Mouse (Mus musculus) neural tube, embryonic 12.5 days (tissue): Measurements from ENCODE around the gene Tnfrsf11a. TPM values are rescaled to one million over a fixed set of nuclear protein-coding genes. Genes with fewer than 3 reads are reported as not detected.
"Not testable (repeated sequence)": the region's sequence is repeated elsewhere in the genome, so short reads cannot be mapped to it uniquely, and the experiment has no call there.

Experiments used
- ATAC-seq: fragments of 200-750 bp; cut with Nextera tagmentation; 2 replicates; pipeline ENCODE4 v1.8.0; 2017; ENCODE audit warnings: low read depth, mild to moderate bottlenecking, moderate TSS enrichment, moderate library complexity; ENCODE audit not compliant: low FRiP score
- H3K27ac ChIP-seq: fragments of 300-500 bp; sonication (generic); 2 replicates; pipeline ENCODE4 v1.5.1; 2016
- H3K27me3 ChIP-seq: fragments of 300-500 bp; sonication (generic); replicated peaks from 2 replicates; pipeline ENCODE4 v1.6.1; 2016; ENCODE audit warnings: mild to moderate bottlenecking
- H3K36me3 ChIP-seq: fragments of 300-500 bp; sonication (generic); 2 replicates; pipeline ENCODE4 v1.6.1; 2016; ENCODE audit warnings: mild to moderate bottlenecking
- H3K4me1 ChIP-seq: fragments of 300-500 bp; sonication (generic); 2 replicates; pipeline ENCODE4 v1.6.1; 2016
- H3K4me2 ChIP-seq: fragments of 300-500 bp; sonication (generic); replicated peaks from 2 replicates; pipeline ENCODE4 v1.6.1; 2016; ENCODE audit warnings: mild to moderate bottlenecking
- H3K4me3 ChIP-seq: fragments of 300-500 bp; sonication (generic); 2 replicates; pipeline ENCODE4 v1.5.1; 2016
- H3K9ac ChIP-seq: fragments of 300-500 bp; sonication (generic); 2 replicates; pipeline ENCODE4 v1.6.1; 2016; ENCODE audit warnings: mild to moderate bottlenecking
- H3K9me3 ChIP-seq: fragments of 300-500 bp; sonication (generic); 2 replicates; pipeline ENCODE4 v1.6.1; 2016; ENCODE audit warnings: mild to moderate bottlenecking
- WGBS: fragments of 180-500 bp; shearing (Covaris S2); methylation state at CpG from one replicate; pipeline ENCODE4 v1.1.7; 2016; 5-methylcytosine and 5-hydroxymethylcytosine counted together
- polyA plus RNA-seq: library from polyadenylated mRNA; unstranded; fragments of >200 nt; fragmentation: Nextera tagmentation; extraction: Ambion mirVana; gene quantifications from 2 replicates; pipeline ENCODE4 v1.2.1, GENCODE M21; 2016

Gene Tnfrsf11a
- polyA plus RNA-seq, 1 experiment from 2014 or later, result 0.65 TPM

DNA sequence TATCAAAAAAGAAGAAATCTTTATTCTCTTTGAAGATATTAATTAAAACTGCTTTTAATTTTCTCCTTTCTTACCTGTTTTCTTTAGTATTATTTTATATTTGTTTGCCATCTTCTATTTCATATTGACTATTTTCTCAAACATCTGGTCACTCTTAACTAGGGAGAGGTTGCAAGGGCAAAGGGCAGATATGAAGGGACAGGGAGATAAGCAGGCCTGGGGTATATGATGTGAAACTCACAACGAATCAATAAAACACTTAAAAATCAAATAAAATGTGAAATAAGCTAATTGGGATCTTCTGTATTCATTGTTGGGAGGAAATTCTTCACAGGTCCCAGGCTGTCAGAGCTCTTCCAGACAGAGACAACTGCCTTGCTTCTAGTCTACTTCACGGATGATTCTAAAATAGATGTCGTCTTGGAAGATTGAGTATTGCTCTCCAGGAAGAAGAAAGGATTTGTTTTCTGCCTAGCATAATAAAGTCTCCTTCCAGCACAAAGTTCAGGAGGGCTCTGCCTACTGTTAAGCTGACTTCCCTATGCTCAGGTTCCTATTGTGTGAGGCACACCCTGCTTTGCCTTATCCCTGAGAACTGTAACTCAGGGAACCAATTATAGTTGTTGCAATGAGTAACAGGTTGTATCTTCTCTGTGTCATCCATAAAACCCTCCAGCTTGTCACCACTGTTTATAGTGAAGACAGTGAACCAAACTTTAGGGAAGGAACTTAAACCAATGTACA, 20.9 kb upstream of the Tnfrsf11a start:
- H3K4me2 ChIP-seq, result no peak overlapping the region
- H3K27me3 ChIP-seq, result no peaks in the 10 kb centered on the region
- no peak for ATAC-seq
- H3K9ac ChIP-seq, result no peak overlapping the region
- 82% methylated on average over 3 of the region's 3 CpGs for WGBS
- no peak overlapping the region for H3K27ac ChIP-seq
- no peaks in the 10 kb centered on the region for H3K4me1 ChIP-seq
- no peaks in the 10 kb centered on the region for H3K36me3 ChIP-seq
- 0 out of 2 replicates have a peak, but pooled peaks cover 3% of the 10 kb centered on the region for H3K9me3 ChIP-seq
- H3K4me3 ChIP-seq, result no peak overlapping the region

DNA sequence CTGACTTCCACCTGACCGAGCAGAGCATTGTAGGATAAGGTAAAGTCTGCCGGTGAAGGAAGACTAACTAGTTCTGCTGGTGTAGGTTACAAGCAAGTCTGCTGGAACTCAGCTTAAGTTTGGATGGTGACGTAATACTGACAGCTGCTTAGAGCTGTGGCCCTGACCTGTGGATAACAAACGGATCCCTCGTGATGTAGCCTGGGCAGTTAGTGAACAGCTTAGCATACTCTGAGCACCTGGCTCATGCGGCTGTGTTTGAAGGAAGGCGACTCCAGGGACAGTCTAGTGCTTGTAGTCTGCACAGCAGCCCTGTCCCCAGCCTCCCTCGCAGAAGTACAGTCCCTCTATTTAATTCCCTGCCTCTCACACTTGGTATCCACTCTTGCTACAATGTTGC, 14.9 kb upstream of the Tnfrsf11a start:
- no peak overlapping the region for H3K4me3 ChIP-seq
- no peak for ATAC-seq
- 84% methylated on average over 8 of the region's 8 CpGs for WGBS
- no peaks in the 10 kb centered on the region for H3K36me3 ChIP-seq
- H3K9me3 ChIP-seq, result 0 out of 2 replicates have a peak, but pooled peaks cover 3% of the 10 kb centered on the region
- no peaks in the 10 kb centered on the region for H3K4me1 ChIP-seq
- H3K27ac ChIP-seq, result no peak overlapping the region
- no peaks in the 10 kb centered on the region for H3K27me3 ChIP-seq
- H3K9ac ChIP-seq, result no peak overlapping the region
- H3K4me2 ChIP-seq, result no peak overlapping the region

DNA sequence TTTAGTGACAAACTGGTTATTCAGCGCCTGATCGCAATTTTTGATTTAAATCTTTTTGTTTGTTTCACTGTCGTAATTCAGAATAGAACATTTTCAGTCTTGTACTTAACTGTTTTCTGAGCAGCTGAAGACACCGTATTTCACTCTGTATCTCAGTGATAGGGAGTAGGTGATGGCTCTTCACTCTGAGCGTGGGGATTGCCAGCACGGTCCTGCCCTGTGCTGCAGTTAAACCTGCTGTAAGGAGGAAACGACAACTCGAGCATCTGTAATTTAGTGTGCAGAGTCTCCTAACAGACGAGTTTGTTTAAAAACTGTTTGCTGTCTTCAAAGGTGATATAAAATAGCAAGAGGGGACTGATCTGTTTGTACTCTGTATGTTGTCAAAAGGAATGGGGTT, 14.4 kb upstream of the Tnfrsf11a start:
- H3K9me3 ChIP-seq, ATAC-seq, H3K4me2 ChIP-seq, H3K36me3 ChIP-seq, H3K9ac ChIP-seq, H3K27me3 ChIP-seq, H3K4me3 ChIP-seq, H3K4me1 ChIP-seq, H3K27ac ChIP-seq: not testable (repeated sequence)
- WGBS, result 81% methylated on average over 9 of the region's 9 CpGs

DNA sequence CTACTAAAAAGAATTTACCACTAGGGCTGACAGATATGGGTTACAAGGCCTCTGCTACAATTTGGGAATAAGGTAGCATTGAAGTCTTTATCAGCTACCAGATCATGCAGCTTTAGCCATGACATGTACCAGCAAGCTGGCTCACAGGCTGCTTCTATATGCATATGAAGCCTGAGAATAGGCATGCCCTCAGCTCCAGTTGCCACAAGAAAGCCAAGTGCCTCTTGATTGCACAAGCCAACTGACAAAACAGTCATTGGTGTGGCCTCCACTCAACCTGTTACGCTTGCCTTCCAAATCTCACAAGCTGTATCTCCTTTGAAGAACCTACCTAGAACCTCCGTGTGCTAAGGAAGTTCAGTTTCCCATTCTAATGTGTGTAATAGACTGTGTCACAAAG, 12.1 kb upstream of the Tnfrsf11a start:
- H3K4me3 ChIP-seq, result no peak overlapping the region
- 84% methylated on average over 2 of the region's 2 CpGs for WGBS
- H3K27me3 ChIP-seq, result no peaks in the 10 kb centered on the region
- H3K36me3 ChIP-seq, result no peaks in the 10 kb centered on the region
- no peak overlapping the region for H3K4me2 ChIP-seq
- H3K9ac ChIP-seq, result no peak overlapping the region
- no peaks in the 10 kb centered on the region for H3K4me1 ChIP-seq
- H3K27ac ChIP-seq, result no peak overlapping the region
- 0 out of 2 replicates have a peak, but pooled peaks cover 3% of the 10 kb centered on the region for H3K9me3 ChIP-seq
- ATAC-seq, result no peak

DNA sequence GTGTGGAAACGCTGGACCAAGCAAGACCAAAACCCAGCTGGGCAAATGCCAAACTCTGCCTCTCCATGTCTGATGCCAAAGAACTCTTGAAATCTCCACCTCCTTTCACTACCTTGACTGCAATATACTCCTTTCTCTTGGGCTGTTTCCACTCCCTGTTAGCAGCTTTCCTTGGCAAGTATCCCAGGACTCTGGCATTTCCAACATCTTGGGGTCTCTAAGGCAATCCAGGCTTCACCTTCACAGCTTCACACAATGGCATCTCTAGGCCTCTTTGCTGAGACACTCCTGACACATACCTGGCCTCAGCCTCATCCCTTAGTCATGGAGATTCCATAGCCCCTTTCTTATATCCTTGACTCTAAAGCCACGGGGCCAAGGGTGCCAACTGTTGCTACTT, 9.8 kb upstream of the Tnfrsf11a start:
- no peak overlapping the region for H3K27ac ChIP-seq
- no peak for ATAC-seq
- WGBS, result 87% methylated on average over 2 of the region's 2 CpGs
- H3K27me3 ChIP-seq, result no peaks in the 10 kb centered on the region
- no peak overlapping the region for H3K9ac ChIP-seq
- H3K4me3 ChIP-seq, result no peak overlapping the region
- H3K9me3 ChIP-seq, result no peaks in the 10 kb centered on the region
- no peak overlapping the region for H3K4me2 ChIP-seq
- no peaks in the 10 kb centered on the region for H3K4me1 ChIP-seq
- H3K36me3 ChIP-seq, result no peaks in the 10 kb centered on the region

DNA sequence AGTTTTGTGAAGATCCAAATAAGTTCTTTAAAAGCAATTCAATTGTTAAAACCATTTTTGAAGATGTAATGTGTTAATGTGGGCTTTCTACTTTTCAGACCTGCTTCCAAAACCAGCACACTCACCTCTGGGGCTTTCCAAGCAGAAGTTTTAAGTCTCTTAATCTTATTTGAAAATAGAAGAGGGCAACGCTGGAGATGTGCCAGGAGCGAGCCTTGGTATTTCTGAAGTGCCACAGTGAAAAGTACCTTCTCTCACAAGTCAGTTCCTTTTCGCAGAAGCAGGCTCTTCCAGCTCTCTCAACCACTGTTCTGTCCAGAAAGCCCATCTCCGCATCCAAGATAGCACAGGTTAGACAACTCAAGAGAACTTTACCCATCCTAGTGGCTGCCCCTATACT, 4.1 kb upstream of the Tnfrsf11a start:
- Histone ChIP-seq H3K27ac (no peak overlapping the region), H3K4me1 (no peaks in the 10 kb centered on the region), H3K9ac (no peak overlapping the region), H3K36me3 (no peaks in the 10 kb centered on the region), H3K4me2 (no peak overlapping the region), H3K27me3 (peaks cover 16% of the 10 kb centered on the region), H3K4me3 (no peak overlapping the region), H3K9me3 (no peaks in the 10 kb centered on the region)
- 85% methylated on average over 4 of the region's 4 CpGs for WGBS
- no peak for ATAC-seq

DNA sequence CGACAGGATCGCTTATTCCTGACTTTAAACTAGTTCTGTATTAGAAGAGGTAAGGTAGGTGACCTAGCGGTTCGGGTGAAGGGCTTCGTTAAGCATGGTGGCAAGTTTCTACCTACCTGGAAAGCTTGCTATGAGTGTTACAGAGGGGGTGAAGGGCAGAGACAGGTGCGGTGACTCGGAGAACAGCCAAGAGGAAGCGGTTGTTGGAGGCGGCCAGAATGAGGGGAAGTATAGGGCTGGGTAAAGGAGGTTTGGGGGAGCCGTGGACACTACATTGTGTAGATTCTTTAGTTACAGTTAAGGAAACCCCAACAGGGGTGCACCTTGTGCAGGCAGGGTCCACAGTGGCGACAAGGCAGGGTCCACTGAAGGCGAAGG, 450 bp upstream of the Tnfrsf11a start:
- Histone ChIP-seq H3K4me2 (peak overlapping the region; percentile 85), H3K9ac (peak overlapping the region; percentile 55; the same call in 1 of the 2 replicates), H3K4me1 (no peaks in the 10 kb centered on the region), H3K27ac (no peak overlapping the region), H3K27me3 (peaks cover 28% of the 10 kb centered on the region), H3K9me3 (no peaks in the 10 kb centered on the region), H3K36me3 (no peaks in the 10 kb centered on the region), H3K4me3 (peak overlapping the region; percentile 50)
- 39% methylated on average over 12 of the region's 12 CpGs for WGBS
- ATAC-seq, result no peak

DNA sequence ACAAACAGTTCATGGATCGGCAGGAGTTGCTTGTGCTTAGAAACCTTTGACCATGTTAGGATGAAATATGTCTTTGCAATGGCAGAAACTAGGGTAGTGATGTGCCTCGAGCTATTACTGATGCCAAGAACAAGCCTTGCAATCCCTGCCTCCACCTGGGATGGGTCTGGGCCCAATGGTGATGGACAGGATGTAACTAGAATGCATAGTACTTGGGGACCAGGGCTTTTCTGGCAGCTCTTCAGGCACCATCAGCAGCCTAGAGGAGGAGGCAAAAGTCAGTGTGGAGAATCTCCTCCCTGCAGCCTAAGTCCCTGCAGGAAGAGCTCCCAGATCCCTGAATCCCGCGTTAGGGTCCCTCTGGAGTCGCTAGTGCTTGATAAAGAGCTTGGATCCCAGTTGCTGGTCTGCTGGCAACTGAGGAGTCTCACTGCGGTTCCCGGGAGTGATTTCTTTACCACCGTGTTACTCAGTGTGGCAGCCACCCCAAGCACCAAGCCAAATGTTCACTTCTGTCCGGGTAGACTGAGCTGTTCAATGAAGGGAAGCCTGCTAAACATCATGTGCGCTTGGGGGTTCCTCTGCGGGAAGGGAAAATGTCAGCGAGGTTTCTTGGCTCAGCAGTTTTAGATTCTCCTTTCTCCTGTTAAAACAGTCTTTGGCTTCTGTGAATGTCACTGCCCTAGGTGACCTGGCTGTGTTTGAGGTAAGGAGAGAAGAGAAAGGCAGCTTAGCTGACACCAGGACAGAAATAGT, 1.1 kb downstream of the Tnfrsf11a start:
- ATAC-seq, result no peak
- 45% methylated on average over 12 of the region's 12 CpGs for WGBS
- H3K4me1 ChIP-seq, result no peaks in the 10 kb centered on the region
- no peaks in the 10 kb centered on the region for H3K9me3 ChIP-seq
- H3K4me3 ChIP-seq, result 0 out of 2 replicates have a peak overlapping the region, but pooled peaks have one; percentile 50
- peak overlapping the region; percentile 85 for H3K4me2 ChIP-seq
- H3K27me3 ChIP-seq, result peaks cover 28% of the 10 kb centered on the region
- no peak overlapping the region for H3K27ac ChIP-seq
- no peak overlapping the region for H3K9ac ChIP-seq
- H3K36me3 ChIP-seq, result no peaks in the 10 kb centered on the region

DNA sequence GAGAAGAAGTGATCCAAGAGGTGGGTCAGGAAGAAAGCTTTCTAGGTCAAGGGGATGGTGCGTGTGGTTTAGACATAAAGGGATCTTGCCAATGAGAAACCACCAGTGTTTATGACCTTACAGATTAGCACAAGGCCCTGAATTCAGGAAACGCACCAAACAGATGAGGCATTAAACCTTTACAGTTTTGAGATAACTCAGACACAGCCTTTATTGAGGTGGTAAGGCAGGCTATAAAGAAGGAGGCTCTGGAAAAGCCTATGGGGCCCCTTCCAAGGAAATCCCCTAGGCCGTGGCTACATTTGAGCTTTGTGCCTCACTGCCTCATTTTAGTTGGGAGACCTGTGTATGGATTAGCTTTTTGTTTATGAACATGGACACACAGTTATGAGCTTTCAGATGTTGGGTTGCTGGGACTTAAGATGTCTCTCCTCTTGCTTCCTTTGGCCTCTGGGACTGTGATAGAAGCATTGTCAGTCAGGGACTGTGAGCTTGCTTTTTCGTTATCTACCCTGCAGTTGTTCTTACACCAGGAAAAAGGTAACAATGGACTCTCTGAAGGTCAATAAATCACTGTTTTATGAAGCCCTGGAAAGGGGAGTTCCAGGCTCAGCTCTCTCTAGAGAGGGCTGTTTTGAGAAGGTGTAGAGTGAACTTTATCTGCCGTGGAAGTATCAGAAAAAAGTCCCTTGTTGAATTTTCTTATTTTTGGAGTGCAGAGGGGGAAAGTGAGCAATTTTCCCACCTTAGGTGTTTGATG, 3.9 kb downstream of the Tnfrsf11a start:
- Histone ChIP-seq H3K27me3 (peaks cover 28% of the 10 kb centered on the region), H3K36me3 (no peaks in the 10 kb centered on the region), H3K27ac (no peak overlapping the region), H3K4me2 (no peak overlapping the region), H3K9me3 (no peaks in the 10 kb centered on the region), H3K4me1 (no peaks in the 10 kb centered on the region), H3K4me3 (no peak overlapping the region), H3K9ac (no peak overlapping the region)
- ATAC-seq, result no peak
- WGBS, result 49% methylated on average over 5 of the region's 5 CpGs

DNA sequence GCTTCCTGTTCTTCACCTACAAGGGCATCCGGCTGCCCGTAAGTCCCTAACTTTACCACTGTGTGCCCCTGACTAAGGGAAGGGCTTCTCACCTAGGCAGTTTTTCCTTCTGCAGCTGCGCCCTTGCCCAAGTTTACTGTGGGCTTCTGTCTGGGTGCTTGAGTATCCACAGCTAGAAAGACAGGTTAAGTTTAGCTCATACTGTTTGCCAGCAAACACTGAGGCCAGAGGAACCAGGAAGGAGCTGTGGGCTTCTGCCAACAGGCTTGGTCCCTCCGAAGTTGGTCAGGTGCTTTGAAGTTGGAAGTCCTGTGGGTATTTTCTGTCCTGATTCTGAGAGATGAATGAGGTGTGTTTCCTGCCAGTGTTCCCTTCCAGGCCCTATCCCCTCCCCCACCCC, 4.6 kb downstream of the Tnfrsf11a start:
- Histone ChIP-seq H3K4me3 (no peak overlapping the region), H3K27ac (no peak overlapping the region), H3K4me2 (no peak overlapping the region), H3K27me3 (peaks cover 23% of the 10 kb centered on the region), H3K9ac (no peak overlapping the region), H3K9me3 (no peaks in the 10 kb centered on the region), H3K4me1 (no peaks in the 10 kb centered on the region), H3K36me3 (no peaks in the 10 kb centered on the region)
- 86% methylated on average over 4 of the region's 4 CpGs for WGBS
- ATAC-seq, result no peak

DNA sequence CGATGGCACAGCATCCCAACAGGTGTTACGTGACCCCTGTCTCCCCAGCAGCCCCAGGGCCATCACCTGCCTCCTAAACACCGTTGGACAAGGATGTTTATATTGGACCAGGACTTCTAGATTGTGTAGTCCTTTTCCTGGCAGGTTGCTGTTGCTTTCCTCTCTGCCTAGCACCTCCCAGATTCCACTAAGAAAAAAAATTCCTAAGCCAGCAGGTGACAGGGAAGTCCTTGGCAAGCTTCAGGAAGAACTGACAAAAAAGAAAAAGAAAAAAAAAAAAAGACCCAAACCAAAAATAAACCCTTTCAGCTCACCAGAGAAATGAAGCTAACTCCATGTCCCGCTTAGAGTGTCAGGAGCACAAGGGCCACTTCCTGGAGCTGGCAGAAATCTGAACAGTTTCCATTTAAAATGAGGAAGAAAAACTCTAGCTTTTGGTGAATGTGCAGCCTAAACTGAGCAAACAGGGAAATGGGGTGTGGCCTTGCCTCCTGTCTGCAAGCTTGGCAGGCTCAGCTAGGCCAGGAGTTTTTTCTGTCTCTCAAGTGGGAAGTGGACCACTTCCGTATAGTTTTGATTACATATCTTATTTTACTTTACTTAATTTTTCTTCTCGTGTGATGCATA, 6.3 kb downstream of the Tnfrsf11a start:
- 82% methylated on average over 6 of the region's 6 CpGs for WGBS
- Histone ChIP-seq H3K27me3 (peaks cover 7% of the 10 kb centered on the region; the same call in 1 of the 2 replicates), H3K9me3 (no peaks in the 10 kb centered on the region), H3K4me1 (no peaks in the 10 kb centered on the region), H3K4me3 (no peak overlapping the region), H3K27ac (no peak overlapping the region), H3K9ac (no peak overlapping the region), H3K36me3 (no peaks in the 10 kb centered on the region), H3K4me2 (no peak overlapping the region)
- ATAC-seq, result no peak

DNA sequence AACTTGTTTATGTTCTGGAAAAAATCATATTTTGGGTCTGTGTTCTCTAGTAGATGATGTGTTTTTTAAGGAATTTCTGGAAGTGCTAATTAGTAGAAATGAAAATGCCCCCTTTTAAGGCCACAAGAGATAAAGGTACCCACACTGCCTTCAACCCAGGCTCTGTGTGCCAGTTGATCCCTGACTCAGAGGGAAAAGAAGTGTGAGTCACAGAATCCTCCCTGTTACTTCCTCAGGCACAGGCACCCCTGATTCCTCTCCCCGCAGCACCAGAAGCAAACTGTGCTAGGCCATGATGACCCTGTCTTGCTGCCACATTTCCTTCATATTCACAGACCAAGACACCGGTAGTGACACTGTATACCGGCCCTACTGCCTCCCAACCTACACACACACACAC, 9.6 kb downstream of the Tnfrsf11a start:
- Histone ChIP-seq H3K9ac (no peak overlapping the region), H3K9me3 (no peaks in the 10 kb centered on the region), H3K27ac (no peak overlapping the region), H3K4me2 (no peak overlapping the region), H3K4me3 (no peak overlapping the region), H3K27me3 (no peaks in the 10 kb centered on the region), H3K36me3 (no peaks in the 10 kb centered on the region), H3K4me1 (no peaks in the 10 kb centered on the region)
- no peak for ATAC-seq
- 95% methylated on average over 3 of the region's 3 CpGs for WGBS
